Mouse (Mus musculus) kidney, postnatal 10 days (tissue): ENCODE measurements around the gene Emid1.
A peak's percentile ranks its signal among the peaks of the same experiment; 100 is the strongest.

Source experiments
- DNase-seq: peaks from one replicate; pipeline ENCODE4 v3.0.0; 2021; ENCODE audit warnings: mixed read lengths

The Emid1 gene

DNA sequence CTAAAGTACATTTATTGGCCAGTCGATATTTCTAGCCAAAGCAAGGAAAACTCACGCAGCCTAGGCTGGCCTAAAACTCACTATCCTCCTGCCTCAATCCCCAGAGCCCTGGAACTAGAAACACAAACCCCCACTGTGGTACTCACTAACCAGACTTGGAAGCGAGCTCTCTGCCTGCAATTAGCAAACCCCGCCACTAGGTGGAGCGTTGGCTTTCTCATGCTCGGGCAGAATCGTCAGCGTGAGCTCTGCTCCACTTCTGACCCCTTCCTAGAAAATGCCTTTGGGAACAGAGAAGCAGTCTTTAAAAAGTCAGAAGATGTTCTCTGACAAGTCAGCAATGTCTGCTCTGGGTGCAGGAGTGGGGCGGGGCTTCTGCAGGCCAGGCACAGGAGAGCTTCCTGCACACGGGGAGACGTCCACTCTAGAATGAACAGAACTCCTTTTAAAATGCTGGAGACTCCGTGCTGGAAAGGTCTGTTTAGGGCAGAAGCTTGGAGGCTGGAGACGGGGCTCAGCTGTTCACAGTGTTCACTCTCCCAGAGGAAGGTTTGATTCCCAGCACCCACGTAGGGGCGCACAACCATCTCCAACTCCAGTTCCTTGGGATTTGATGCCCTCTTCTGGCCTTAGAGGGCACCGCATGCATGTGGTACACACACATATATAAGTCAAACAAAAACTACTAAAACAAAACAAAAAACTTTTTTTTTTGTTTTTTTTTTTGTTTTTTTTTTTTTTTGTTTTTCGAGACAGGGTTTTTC lies 8.8 kb upstream of the Emid1 start:
- peak; percentile 60 for DNase-seq

- DNase-seq, result no peak
These were observed 6.0 kb upstream of the Emid1 start for GRCm38 (mm10) chr11:5158056-5158455.

DNA sequence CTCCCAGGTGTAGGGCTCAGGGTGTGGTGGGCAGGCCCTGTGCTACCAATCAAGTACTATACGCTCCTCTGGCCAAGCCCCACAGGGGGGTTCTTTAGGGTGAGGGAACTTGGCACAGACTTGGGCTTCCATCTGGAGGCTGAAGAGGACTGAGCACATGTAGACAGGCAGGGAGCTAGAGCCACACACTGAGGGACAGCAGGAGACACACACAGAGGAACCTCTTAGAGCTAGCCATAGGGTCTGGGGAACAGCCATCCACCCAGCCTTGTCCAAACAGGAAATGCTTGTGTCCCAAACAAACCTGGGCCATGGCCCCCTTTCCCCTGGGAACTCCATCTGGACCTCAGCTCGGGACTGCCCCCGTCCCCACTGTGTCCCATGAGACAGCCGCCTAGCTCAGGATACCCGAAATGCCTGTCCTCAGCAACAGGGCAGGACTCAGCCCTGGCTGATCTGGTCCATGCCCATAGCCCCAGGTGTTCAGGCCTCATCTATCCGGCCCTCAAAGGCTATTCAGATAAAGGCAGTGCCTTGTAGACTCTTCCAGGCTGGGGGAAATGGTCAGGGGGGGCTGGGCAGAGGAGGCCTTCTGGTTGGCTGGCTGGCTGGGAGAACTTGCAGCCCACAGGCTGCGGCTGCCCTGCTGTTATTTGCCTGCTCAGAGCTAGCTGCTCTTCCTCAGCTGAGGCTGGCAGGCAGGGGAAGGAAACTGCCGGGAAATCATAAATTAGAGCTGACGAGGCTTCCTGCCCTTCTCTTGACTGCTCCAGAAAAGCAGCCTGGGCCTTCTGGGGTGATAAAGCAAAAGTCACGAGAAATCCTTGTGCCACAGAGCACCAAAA lies 3.1 kb upstream of the Emid1 start:
- DNase-seq, result peak; percentile 76

GRCm38 (mm10) chr11:5151247-5151630 lies 818 bp downstream of the Emid1 start:
- peak; percentile 65 for DNase-seq

- peak; percentile 58 for DNase-seq
These were observed 1.4 kb downstream of the Emid1 start for GRCm38 (mm10) chr11:5150416-5151246.

GRCm38 (mm10) chr11:5149955-5150354 lies 2.1 kb downstream of the Emid1 start:
- peak; percentile 43 for DNase-seq

DNA sequence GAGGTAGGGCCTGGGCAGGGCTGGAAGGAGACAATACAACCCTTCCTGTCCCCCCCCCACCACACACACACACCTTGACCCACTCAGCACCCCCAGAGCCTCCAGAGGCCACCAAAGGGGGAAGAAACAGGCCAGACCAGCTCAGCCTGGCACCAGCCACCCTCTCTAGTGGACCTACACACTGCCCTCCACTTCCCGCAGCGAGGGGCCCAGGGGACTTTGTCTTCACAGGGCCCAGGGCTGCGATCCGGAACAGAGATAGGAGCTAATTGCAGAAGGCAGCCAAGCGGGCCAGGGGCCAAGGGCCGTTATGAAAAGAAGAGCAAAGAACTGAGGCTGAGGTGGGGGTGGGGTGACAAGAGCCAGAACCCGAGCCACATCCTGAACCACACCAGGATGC lies 2.8 kb downstream of the Emid1 start:
- peak; percentile 86 for DNase-seq

DNA sequence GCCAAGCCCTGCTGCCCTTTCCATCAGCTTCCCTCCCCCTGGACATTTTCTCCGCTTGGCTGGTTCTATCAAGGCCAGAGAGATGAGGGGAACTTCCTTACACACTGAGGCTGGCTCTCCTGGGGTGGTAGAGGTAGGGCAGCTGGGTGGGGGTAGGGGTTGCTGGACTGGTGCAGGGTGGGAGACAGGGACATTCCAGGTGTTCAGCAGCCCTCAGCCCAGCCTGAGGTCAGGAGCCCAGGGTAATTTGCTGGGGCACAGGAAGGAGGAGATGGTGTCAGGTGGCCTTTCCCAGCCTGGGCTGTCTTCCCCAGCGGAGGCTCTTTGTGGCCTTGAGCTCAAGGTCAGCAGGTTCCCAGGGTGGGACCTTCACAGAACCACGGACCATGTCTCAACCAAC lies 6.5 kb downstream of the Emid1 start:
- DNase-seq, result peak; percentile 46

GRCm38 (mm10) chr11:5141965-5142364 lies 10.1 kb downstream of the Emid1 start:
- no peak for DNase-seq

GRCm38 (mm10) chr11:5141252-5141651 lies 10.8 kb downstream of the Emid1 start:
- peak; percentile 65 for DNase-seq

DNA sequence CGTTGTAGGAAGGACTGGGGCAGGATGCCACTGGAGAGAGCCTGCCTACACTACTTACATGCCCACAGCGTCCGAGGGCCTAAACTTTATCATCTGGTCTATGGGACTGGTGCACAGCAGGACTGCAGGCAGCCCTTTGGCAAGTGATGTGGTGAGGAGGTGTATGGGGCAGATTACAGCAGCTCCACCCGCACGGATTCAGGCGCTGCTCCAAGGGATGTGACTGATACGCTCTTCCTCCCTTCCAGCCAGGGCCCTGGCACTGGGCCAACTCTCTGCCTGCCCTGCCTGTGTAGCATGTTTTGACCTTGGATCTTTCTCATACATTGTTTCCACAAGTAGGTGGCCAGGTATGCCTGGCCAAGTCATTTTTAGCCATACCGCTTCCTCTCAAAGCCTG lies 11.4 kb downstream of the Emid1 start:
- peak; percentile 91 for DNase-seq

DNA sequence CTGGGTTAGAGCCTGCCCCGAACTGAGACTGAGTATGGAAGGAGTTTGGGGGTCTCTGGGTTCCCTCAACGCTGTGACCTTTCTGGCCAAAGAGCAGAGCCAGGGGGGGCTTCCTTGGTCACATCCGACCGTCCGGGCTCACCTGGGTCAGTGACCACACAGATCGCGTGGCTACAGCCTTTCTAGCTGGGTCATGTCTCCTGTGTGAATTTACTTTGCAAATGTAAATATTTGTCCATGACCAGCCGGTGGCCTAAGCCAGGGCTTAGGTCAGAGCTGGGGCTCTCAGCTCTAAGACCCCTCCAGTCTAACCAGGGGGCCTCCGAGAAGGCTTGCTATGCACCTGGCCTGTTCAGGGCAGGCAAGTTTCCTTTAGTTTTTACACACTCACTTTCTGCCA lies 12.7 kb downstream of the Emid1 start:
- DNase-seq, result no peak

GRCm38 (mm10) chr11:5138642-5139041 lies 13.4 kb downstream of the Emid1 start:
- no peak for DNase-seq

DNA sequence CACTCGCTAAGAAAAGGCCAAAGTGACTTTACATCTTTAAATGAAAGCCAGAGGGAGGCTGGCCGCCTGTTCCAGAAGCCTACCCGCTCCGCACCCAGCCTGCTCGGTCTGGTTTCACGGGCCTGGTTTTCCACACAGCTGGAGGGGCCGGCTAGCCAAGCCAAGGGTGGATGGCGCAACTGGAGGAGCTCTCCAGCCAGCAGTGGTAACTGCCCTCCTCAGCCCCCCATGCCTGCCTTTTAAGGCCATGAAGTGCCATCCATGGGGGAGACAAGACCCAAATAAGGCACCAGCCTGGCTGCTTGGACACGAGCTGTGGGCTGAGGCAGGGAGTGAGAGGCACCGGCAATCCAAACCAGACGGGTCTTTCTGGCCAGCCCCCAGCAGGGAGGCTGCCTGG lies 16.1 kb downstream of the Emid1 start:
- DNase-seq, result peak; percentile 68

GRCm38 (mm10) chr11:5132751-5133150 lies 19.3 kb downstream of the Emid1 start:
- DNase-seq, result no peak

DNA sequence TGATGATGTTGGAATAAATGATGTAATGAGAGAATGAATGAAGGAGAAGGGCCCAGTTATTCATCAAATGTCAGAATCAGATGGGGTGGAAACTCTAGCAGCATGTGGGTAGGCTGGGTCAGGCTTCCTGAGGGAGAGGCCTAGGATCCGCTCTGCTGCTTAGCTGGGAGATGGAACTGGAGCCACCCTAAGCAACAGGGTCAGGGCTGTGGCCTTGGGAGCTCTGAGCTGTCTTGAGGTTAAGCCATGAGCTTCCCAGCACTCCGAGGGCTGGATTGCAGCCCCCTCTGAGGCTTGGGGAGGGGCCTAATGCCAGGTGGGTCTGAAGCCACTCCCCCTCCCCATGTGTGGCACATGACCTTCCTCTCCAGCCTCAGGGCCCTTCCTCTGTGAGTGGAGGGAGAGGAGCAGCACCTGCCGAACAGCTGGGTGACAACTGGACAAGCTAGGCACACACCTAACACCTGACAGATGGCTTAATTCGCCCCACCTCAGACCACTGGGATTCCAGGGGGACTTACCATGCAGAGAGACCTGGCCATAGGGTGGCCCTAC lies 21.9 kb downstream of the Emid1 start:
- DNase-seq, result no peak

DNA sequence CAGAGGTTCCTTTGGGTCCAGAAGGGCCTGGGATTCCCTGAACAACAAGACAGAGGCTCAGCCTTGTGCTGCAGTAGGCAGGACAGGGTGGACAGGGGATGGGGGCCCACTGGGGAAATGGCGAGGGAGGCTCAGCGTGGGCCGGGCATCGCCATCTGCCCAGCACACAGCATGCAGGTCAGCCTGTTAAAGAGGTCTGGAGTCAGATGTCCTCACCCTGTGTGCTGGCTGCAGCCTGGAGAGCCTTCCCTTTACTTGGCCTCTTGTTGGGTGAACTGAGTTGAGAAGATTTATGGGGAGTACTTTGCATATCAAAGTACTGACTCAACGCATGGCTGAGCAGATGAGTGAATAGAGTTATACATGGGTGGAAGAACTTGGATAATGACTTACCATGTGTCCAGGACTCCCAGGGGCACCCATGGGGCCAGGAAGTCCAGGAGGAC lies 23.0 kb downstream of the Emid1 start:
- no peak for DNase-seq

GRCm38 (mm10) chr11:5125713-5126112 lies 26.3 kb downstream of the Emid1 start:
- no peak for DNase-seq

DNA sequence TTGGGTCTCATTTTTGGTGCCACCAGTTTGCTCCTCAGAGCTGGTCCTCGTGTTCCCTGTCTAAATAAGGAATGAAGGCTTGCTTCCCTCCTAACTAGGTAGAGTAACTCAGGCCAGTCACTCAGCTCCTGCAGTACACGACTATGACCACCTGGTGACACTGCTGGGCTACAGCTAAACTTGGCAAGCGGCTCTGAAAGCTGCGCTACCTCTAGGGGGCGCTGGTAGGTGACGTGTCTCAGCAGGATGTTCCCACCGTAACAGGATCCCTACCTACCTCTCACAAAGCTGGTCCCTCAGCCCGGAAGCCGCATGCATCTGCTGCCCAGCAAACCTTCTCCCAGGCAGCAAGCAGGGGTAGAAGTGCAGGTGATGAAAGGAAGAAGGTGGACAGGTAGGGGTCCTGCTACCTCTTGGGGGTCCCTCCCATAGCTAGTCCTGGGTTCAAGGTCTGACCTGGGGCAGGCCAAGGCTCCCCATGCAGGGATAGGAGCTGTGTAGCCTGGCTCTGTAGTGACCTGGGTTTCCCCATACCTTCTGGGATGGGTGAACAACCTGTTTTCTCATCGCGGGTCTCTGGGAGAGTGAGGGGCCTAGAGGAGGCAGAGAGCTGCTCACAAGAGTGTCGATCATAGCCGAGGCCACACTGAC lies 37.0 kb downstream of the Emid1 start:
- DNase-seq, result peak; percentile 93

GRCm38 (mm10) chr11:5113645-5114044 lies 38.4 kb downstream of the Emid1 start:
- no peak for DNase-seq

GRCm38 (mm10) chr11:5109441-5109840 lies 42.6 kb downstream of the Emid1 start:
- no peak for DNase-seq

DNA sequence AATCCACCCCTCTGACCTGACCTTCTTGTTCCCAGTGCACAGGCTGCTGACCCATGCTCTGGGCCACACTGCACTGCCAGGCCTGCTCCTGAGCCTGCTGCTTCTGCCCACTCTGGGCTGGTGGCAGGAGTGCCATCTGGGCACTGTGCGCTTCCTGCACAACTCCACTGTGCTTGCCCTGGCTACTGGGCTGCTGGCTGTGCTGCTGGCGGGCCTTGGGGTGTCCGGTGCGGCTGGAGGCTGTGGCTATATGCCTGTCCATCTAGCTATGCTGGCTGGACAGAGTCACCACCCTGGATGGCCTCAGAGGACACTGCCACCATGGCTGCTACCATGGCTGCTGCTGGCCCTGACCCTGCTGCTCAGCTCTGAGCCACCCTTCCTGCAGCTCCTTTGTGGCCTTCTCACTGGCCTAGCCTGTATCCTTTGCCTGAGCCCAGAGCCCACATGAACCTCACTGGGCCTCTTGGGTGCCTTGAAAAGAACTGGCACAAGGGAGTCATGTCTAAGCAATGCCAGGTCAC lies 48.0 kb downstream of the Emid1 start:
- no peak for DNase-seq
